Mouse (Mus musculus): ENCODE data around the gene Cox16. TPM values are rescaled to one million over a fixed set of nuclear protein-coding genes. Genes with fewer than 3 reads are reported as not detected.

Cox16 gene
- polyA plus RNA-seq, 1 experiment: 71.3 TPM

DNA sequence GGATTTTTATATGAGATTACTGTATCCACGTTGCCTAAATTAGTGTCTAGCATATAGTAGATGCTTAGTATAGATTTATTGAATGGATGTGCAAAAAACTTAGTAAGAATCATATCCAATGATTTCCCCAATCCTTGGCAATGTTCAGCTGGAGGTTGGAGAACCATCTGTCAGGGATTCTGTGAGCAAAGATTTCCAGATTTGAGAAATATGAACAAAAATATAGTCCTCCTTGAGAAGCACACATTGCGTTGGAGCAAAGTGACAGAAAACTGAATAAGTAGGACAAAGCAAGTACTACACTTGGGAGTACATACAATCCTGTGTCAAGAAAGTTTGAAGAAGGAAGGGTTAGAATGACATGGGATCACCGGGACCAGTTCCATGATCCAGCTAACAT, 160.8 kb downstream of the Cox16 start:
- Histone ChIP-seq H3K4me1 (ENCODE audit: control insufficient read depth, insufficient read depth, low read length) (no peaks in the 10 kb centered on the region), H3K4me3 (ENCODE audit: insufficient read depth, low read length) (no peak overlapping the region), H3K27ac (ENCODE audit: insufficient read depth, low read depth, low read length) (no peak overlapping the region)
- TF ChIP-seq CTCF (IDR thresholded peaks at IDR 0.05; ENCODE audit: low read depth, low read length) (no peak), POLR2A (IDR thresholded peaks at IDR 0.05; ENCODE audit: borderline replicate concordance, low read depth, low read length) (no peak)

DNA sequence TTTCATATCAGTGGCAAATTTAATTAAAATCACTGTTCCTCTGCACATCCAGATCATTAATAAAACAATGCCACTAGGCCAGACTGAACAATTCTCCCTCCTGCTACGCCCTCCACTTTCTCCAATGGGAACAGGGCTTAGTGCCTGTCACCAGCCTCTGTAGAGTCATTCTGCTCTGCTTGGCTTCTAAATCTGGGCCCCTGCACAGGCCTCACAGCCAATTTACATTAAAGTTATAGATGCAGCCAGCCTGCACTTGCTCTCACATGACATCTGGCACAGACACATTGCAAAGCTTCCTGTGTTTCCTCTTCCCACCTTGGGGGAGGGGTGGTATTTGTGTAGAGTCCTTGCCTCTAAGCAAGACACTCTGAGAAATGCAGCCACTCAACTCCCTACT, 163.9 kb downstream of the Cox16 start:
- no peaks in the 10 kb centered on the region for H3K4me1 ChIP-seq (ENCODE audit: control insufficient read depth, insufficient read depth, low read length)
- no peak overlapping the region for H3K27ac ChIP-seq (ENCODE audit: insufficient read depth, low read depth, low read length)
- TF ChIP-seq POLR2A (IDR thresholded peaks at IDR 0.05; ENCODE audit: borderline replicate concordance, low read depth, low read length) (no peak), CTCF (IDR thresholded peaks at IDR 0.05; ENCODE audit: low read depth, low read length) (no peak)
- H3K4me3 ChIP-seq (ENCODE audit: insufficient read depth, low read length): no peak overlapping the region

DNA sequence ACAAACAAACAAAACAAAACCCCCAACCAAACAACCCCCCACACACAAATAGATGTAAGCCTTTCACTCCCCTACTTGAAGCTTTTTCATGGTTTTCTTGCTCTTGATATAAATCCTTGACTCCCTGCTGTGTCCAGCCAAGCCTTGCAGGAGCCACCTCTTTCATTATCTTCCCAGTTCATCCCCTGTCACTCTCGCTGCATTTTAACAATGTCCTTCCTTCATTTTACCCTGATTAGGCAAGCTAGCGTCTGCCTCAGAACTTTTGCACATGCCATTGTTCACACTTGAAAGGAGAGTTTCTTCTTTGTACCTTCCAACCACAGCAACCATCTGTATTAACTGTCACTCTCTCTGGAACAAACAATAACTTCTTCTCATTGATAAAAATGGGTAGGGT, 167.1 kb downstream of the Cox16 start:
- Histone ChIP-seq H3K27ac (ENCODE audit: insufficient read depth, low read depth, low read length) (no peak overlapping the region), H3K4me1 (ENCODE audit: control insufficient read depth, insufficient read depth, low read length) (no peaks in the 10 kb centered on the region), H3K4me3 (ENCODE audit: insufficient read depth, low read length) (no peak overlapping the region)
- TF ChIP-seq CTCF (IDR thresholded peaks at IDR 0.05; ENCODE audit: low read depth, low read length) (no peak), POLR2A (IDR thresholded peaks at IDR 0.05; ENCODE audit: borderline replicate concordance, low read depth, low read length) (no peak)

DNA sequence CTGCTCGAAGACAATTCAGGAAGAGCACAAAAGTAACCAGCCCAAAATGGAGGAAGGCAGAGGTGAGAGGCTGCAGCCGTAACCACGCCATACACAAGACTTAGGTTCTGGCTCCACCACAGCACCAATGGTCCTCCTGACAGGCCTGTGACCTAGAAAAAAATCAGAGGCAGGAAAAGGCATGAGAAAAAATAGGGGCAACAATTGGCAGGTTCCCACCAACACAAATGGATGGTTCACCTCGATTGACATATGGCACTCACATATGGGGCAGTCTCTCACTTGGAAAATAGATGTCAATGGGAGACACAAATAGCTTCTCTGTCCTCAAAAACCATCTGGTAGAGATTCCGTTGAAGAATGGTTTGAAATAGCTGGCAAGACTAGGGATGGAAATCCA, 169.0 kb downstream of the Cox16 start:
- no peak for TF ChIP-seq POLR2A (IDR thresholded peaks at IDR 0.05; ENCODE audit: borderline replicate concordance, low read depth, low read length)
- TF ChIP-seq CTCF (IDR thresholded peaks at IDR 0.05; ENCODE audit: low read depth, low read length): no peak
- Histone ChIP-seq H3K4me3 (ENCODE audit: insufficient read depth, low read length) (no peak overlapping the region), H3K4me1 (ENCODE audit: control insufficient read depth, insufficient read depth, low read length) (no peaks in the 10 kb centered on the region), H3K27ac (ENCODE audit: insufficient read depth, low read depth, low read length) (no peak overlapping the region)

Other genes with a start within 250 kb of the Cox16 start
- gene Slc8a3, start 151.9 kb downstream of the Cox16 start, polyA plus RNA-seq (2012; ENCODE audit: insufficient read depth, insufficient read length, missing spikeins): not detected in 2 replicates
- 0.88 and 1.2 TPM in 2 replicates for gene Gm4787, start 105.7 kb downstream of the Cox16 start, polyA plus RNA-seq (2012; ENCODE audit: insufficient read depth, insufficient read length, missing spikeins)
- 1.2 and 1.3 TPM in 2 replicates for gene Adam4, start 63.2 kb downstream of the Cox16 start, polyA plus RNA-seq (2012; ENCODE audit: insufficient read depth, insufficient read length, missing spikeins)
- 9.2 and 14.1 TPM in 2 replicates for gene Gm20498, start 47.8 kb upstream of the Cox16 start, polyA plus RNA-seq (2012; ENCODE audit: insufficient read depth, insufficient read length, missing spikeins)
- 34.1 and 39.7 TPM in 2 replicates for gene Synj2bp, start 47.8 kb upstream of the Cox16 start, polyA plus RNA-seq (2012; ENCODE audit: insufficient read depth, insufficient read length, missing spikeins)
- gene Adam21, start 83.3 kb upstream of the Cox16 start, polyA plus RNA-seq (2012; ENCODE audit: insufficient read depth, insufficient read length, missing spikeins): not detected in 2 replicates
- gene Med6, start 109.9 kb upstream of the Cox16 start, polyA plus RNA-seq (2012; ENCODE audit: insufficient read depth, insufficient read length, missing spikeins): 37.8 and 43.5 TPM in 2 replicates
- gene Ttc9, start 146.1 kb upstream of the Cox16 start, polyA plus RNA-seq (2012; ENCODE audit: insufficient read depth, insufficient read length, missing spikeins): not detected in 2 replicates

Data from bone marrow macrophage, adult 2 months (primary cell).